Mouse (Mus musculus) spleen, adult 12 weeks (tissue): ENCODE results near the gene Nop16.

Source experiments
- DNase-seq: peaks from one replicate; pipeline ENCODE4 v3.0.0; 2022; ENCODE audit warnings: low spot score

Nop16 gene

GRCm38 (mm10) chr13:54560608-54561007, 29.3 kb downstream of the Nop16 start:
- no peak for DNase-seq

- no peak for DNase-seq
Observed at GRCm38 (mm10) chr13:54559656-54560055, 30.2 kb downstream of the Nop16 start.

- no peak for DNase-seq
Observed at GRCm38 (mm10) chr13:54557652-54558051, 32.2 kb downstream of the Nop16 start.

- DNase-seq = no peak
Observed at GRCm38 (mm10) chr13:54556796-54557195, 33.1 kb downstream of the Nop16 start.

- no peak for DNase-seq
Observed at GRCm38 (mm10) chr13:54556176-54556575, 33.7 kb downstream of the Nop16 start.

- DNase-seq = no peak
Observed at GRCm38 (mm10) chr13:54548036-54548435, 41.9 kb downstream of the Nop16 start.
